Mouse (Mus musculus): ENCODE data around the gene Ppfibp1.

GRCm38 (mm10) chr6:147013546-147013945, 125.3 kb downstream of the Ppfibp1 start:
- TF ChIP-seq ZC3H11A (IDR thresholded peaks at IDR 0.05; ENCODE audit: borderline replicate concordance, low read depth, low read length) (no peak), ZNF384 (IDR thresholded peaks at IDR 0.05; ENCODE audit: low read depth, low read length) (no peak), CHD2 (IDR thresholded peaks at IDR 0.05; ENCODE audit: low read depth, low read length) (no peak), MAFK (IDR thresholded peaks at IDR 0.05; ENCODE audit: insufficient read depth, low read depth, low read length) (no peak)

All from ES-E14 (cell line).